Mouse (Mus musculus) granulocyte monocyte progenitor cell, adult 5-6 weeks (primary cell): ENCODE data around the gene Rmi1. TPM values are rescaled to one million over a fixed set of nuclear protein-coding genes. Genes with fewer than 3 reads are reported as not detected.
"Not testable (repeated sequence)": the region's sequence is repeated elsewhere in the genome, so short reads cannot be mapped to it uniquely, and the experiment has no call there.

Experiments
- ATAC-seq: replicated peaks from 2 replicates; pipeline ENCODE4 v1.8.0; 2016; ENCODE audit warnings: mild to moderate bottlenecking, moderate TSS enrichment, inconsistent platforms; ENCODE audit not compliant: poor library complexity, severe bottlenecking
- total RNA-seq, 2 experiments: library from RNA; stranded (forward) in 1 of 2; stranded (reverse) in 1 of 2; fragments of 200-712, 200-1000 nt in 1 of 2; fragments of >200 nt in 1 of 2; fragmentation: Nextera tagmentation in 1 of 2; gene quantifications; 2 replicates each; pipeline ENCODE4 v1.2.3; 2014 to 2017

Gene Rmi1
- total RNA-seq, 2 experiments from 2014 or later, result 20.0 to 34.7 TPM

GRCm38 (mm10) chr13:58456547-58456946, 54.5 kb downstream of the Rmi1 start:
- no peak for ATAC-seq

- ATAC-seq, result not testable (repeated sequence)
Observed at GRCm38 (mm10) chr13:58458811-58459210, 56.8 kb downstream of the Rmi1 start.

Other genes with a start within 250 kb of the Rmi1 start
- gene Idnk, start 244.6 kb upstream of the Rmi1 start, total RNA-seq (2014; fragmentation: Nextera tagmentation), result 44.7 and 45.9 TPM in 2 replicates
- 41.6 and 44.6 TPM in 2 replicates for gene Idnk, start 244.6 kb upstream of the Rmi1 start, total RNA-seq (2017)
- gene Ubqln1, start 186.6 kb upstream of the Rmi1 start, total RNA-seq (2014; fragmentation: Nextera tagmentation), result 49.9 and 50.9 TPM in 2 replicates
- 55.5 and 61.7 TPM in 2 replicates for gene Ubqln1, start 186.6 kb upstream of the Rmi1 start, total RNA-seq (2017)
- 7.6 and 10.8 TPM in 2 replicates for gene Gkap1, start 126.5 kb upstream of the Rmi1 start, total RNA-seq (2014; fragmentation: Nextera tagmentation)
- 16.4 and 17.8 TPM in 2 replicates for gene Gkap1, start 126.5 kb upstream of the Rmi1 start, total RNA-seq (2017)
- not detected in 2 replicates for gene Kif27, start 43.1 kb upstream of the Rmi1 start, total RNA-seq (2014; fragmentation: Nextera tagmentation)
- gene Kif27, start 43.1 kb upstream of the Rmi1 start, total RNA-seq (2017), result not detected in 2 replicates
- gene 2210016F16Rik, start 17.0 kb upstream of the Rmi1 start, total RNA-seq (2014; fragmentation: Nextera tagmentation), result 12.2 and 17.8 TPM in 2 replicates
- gene 2210016F16Rik, start 17.0 kb upstream of the Rmi1 start, total RNA-seq (2017), result 10.6 and 16.6 TPM in 2 replicates
- gene Hnrnpk, start 1.1 kb downstream of the Rmi1 start, total RNA-seq (2014; fragmentation: Nextera tagmentation), result 748 and 806 TPM in 2 replicates
- gene Hnrnpk, start 1.1 kb downstream of the Rmi1 start, total RNA-seq (2017), result 1,667 and 2,102 TPM in 2 replicates
- not detected in 2 replicates for gene Slc28a3, start 208.6 kb downstream of the Rmi1 start, total RNA-seq (2014; fragmentation: Nextera tagmentation)
- not detected in 2 replicates for gene Slc28a3, start 208.6 kb downstream of the Rmi1 start, total RNA-seq (2017)